Mouse (Mus musculus): ENCODE results near the gene Gm6377. TPM values are rescaled to one million over a fixed set of nuclear protein-coding genes. Genes with fewer than 3 reads are reported as not detected.

The Gm6377 gene
- polyA plus RNA-seq, 1 experiment from 2014 or later, result 0.05 TPM

DNA sequence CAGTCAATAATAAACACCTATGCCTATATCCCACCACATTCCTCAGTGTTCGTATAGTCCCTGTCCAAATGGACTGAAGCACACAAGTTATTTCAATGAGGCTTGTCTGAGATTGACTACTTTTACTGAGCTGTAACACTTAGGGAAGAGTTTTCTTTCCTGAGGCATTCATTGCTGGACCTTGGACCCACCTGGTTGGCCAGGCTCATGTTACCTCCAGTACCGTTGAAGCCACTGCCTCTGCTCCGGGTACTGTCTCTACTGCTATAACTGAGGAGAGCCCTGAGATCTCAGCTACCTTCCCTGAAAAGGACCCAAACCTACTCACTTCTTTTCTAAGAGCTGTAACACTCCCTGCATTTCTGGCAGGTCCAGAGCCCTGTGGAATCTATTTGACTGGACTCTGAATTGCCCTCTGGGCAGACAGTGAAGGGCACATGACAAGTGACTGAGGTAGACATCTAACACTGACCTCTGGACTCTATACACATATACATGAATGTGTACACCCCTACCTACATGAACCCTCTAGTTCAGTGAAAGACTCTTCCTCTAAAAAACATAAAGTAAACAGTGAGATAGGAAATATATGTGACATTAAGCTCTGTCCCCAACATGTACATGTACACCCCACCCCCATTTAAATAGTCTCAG, 39.0 kb downstream of the Gm6377 start:
- Histone ChIP-seq H3K27ac (no peak overlapping the region), H3K4me2 (no peak overlapping the region), H3K36me3 (replicated peaks) (no peaks in the 10 kb centered on the region), H3K4me3 (no peak overlapping the region), H3K9ac (no peak overlapping the region), H3K4me1 (no peaks in the 10 kb centered on the region), H3K27me3 (replicated peaks) (no peaks in the 10 kb centered on the region), H3K9me3 (no peaks in the 10 kb centered on the region)
- ATAC-seq (replicated peaks), result no peak
- WGBS, result 92% methylated on average over 3 of the region's 3 CpGs

DNA sequence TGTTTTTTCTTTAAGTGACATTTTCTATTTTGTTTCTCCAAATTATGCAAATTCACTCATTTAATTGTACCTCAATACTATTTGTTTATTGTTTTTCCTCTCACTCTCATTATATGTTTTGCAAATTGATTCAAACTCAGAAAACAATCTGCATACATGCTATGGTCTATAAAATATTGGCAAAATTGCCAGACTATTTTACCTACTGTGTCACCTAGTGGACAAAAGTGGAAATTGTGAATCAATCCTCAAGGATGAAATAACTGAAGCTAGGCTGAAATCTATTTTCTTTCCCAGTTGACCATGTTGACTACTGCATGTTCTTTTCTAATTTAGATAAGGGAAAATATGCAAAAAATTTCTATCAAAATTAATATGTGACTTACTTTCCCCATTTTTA, 41.6 kb downstream of the Gm6377 start:
- H3K9me3 ChIP-seq, result no peaks in the 10 kb centered on the region
- ATAC-seq (replicated peaks), result no peak
- H3K27me3 ChIP-seq (replicated peaks), result no peaks in the 10 kb centered on the region
- no peak overlapping the region for H3K4me3 ChIP-seq
- no peak overlapping the region for H3K4me2 ChIP-seq
- H3K4me1 ChIP-seq, result no peaks in the 10 kb centered on the region
- H3K9ac ChIP-seq, result no peak overlapping the region
- H3K27ac ChIP-seq, result no peak overlapping the region
- H3K36me3 ChIP-seq (replicated peaks), result no peaks in the 10 kb centered on the region

Other genes starting within 250 kb of the Gm6377 start
- gene Hmgn5, start 183.4 kb upstream of the Gm6377 start, polyA plus RNA-seq (2015; fragmentation: Nextera tagmentation; extraction: Ambion mirVana), result 11.0 and 12.5 TPM in 2 replicates
- 181 and 195 TPM in 2 replicates for gene Sh3bgrl, start 101.4 kb upstream of the Gm6377 start, polyA plus RNA-seq (2015; fragmentation: Nextera tagmentation; extraction: Ambion mirVana)

Measured in midbrain, embryonic 15.5 days (tissue).